Mouse (Mus musculus): ENCODE results near the gene Ndufa13. TPM values are rescaled to one million over a fixed set of nuclear protein-coding genes. Genes with fewer than 3 reads are reported as not detected.

Ndufa13 gene
- polyA plus RNA-seq, 3 experiments from 2014 or later: 194 to 284 (median 245) TPM

- no peak for ATAC-seq
Measured at GRCm38 (mm10) chr8:69906260-69906659, 3.9 kb upstream of the Ndufa13 start.

DNA sequence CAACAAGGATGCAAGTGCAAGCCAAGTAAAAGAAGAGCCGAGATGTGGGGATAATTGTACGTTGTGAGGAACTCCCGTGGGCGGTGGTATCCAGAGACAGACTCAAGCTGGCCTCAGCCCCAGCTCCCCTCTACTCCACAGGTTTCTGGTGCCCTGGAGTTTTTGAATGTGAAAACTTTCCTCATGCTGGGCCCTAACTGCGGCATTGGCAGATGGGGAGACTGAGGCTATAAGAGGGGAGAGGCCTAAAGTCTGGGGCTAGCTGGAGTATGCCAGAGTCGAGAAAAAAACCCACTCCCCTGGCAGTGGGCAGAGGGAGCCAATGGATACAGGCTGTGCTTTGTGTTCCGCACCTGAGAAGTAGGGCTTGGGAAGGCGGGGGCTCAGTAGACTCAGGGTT is 1.7 kb upstream of the Ndufa13 start:
- ATAC-seq: no peak

- ATAC-seq: peak; percentile 66
Measured at GRCm38 (mm10) chr8:69903063-69903542, 745 bp upstream of the Ndufa13 start.

- ATAC-seq: peak; percentile 71
Measured at GRCm38 (mm10) chr8:69901484-69902162, 735 bp downstream of the Ndufa13 start.

DNA sequence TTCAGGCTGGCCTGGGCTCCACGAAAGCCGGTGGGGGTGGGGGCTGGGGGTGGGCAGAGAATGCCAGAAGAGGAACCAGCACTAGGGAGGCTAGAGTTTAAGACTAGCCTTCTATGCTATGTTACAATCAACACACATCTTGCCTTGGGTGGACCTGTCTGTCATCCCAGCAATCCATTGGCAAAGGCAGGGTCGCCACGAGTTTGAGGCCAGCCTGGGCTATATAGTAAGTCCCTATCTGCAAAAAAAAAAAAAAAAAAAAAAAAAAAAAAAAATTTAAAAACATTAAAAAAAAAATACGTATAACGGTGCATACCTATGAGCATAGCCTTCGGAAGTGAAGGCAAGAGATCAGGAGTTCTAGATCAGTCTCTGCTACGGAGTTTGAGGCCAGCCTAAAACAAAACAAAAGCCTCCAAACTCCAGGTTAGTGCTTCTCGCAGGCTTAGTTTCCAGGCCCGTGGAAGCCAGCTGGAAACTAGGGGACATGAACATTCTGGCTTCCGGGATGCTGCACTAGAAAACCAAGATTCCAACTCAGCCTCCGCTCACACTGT is 1.4 kb downstream of the Ndufa13 start:
- peak; percentile 35 for ATAC-seq

DNA sequence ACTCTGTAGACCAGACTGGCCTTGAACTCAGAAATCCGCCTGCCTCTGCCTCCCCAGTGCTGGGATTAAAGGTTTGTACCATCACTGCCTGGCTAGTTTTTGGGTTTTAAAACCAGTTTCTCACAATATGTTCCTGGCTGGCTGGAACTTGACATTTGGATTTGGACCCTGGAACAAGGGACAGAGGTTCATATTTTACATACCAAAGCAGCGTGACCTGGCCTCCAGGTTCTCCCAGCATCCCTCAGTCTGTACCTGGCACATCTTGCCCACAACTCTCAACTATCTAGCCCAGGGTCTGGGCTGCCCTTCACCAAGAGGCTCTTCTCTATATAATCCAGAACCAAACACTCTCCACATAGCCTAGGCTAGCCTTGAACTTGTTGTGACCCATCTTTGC is 2.5 kb downstream of the Ndufa13 start:
- no peak for ATAC-seq

DNA sequence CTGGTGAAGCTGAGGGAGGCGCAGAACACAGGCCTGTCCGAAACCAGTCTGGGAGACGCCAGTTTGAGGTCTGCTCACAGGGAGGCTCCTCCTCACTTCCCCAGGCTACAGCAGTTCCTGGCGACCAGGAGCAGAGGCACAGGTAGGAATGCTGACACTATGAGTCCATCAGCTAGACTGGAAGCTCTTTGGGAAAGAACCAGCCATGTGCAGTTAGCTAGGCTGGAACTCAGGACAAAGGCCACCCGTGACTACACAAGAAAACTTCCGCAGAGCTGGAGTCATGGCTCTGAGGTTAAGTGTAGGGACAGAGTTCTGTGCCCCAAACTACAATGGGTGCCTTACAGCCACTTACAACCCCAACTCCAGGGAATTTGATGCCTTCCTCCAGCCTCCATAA is 4.5 kb downstream of the Ndufa13 start:
- no peak for ATAC-seq

- no peak for ATAC-seq
Measured at GRCm38 (mm10) chr8:69895772-69896451, 6.4 kb downstream of the Ndufa13 start.

GRCm38 (mm10) chr8:69894836-69895332 is 7.5 kb downstream of the Ndufa13 start:
- no peak for ATAC-seq

DNA sequence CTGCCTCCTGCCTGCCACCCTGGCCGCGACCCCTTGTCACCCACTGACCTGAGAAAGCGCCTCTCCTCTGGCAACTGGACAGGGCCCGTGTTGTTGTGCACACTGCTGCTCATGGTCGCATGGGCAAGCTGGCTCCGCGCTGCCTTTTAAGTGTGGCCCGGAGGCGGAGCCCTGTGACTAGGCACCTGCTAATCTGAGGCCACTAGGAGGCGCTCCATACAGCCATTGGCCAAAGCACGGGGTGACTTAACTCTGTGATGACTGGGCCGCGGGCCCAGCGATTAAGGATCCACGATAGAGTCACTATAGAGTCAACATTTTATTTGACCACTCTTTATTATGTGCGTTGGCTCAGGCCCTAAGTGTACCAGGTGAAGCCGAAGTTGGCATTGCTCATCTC is 8.5 kb downstream of the Ndufa13 start:
- ATAC-seq: no peak

DNA sequence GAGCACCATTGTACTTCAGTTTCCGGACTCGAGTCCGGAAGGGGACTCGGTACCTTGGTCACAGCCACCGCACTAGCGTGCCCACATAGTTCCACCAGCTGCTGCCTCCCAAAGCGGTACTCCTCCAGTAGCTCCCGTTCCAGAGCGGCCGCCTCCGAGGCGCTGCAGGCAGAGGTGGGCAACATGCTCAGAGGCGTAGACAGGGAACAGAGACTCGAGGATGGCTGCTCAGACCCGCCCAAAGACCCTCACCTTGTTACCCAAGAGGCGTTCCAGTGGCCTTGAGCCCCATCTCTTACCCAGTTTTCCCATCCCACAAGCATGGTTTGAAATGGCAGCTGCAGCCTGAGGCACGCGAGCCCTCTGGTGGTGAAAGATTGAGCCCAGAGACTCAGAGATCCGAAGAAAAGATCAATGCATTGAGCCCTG is 11.5 kb downstream of the Ndufa13 start:
- ATAC-seq: no peak

GRCm38 (mm10) chr8:69888902-69889301 is 13.5 kb downstream of the Ndufa13 start:
- no peak for ATAC-seq

DNA sequence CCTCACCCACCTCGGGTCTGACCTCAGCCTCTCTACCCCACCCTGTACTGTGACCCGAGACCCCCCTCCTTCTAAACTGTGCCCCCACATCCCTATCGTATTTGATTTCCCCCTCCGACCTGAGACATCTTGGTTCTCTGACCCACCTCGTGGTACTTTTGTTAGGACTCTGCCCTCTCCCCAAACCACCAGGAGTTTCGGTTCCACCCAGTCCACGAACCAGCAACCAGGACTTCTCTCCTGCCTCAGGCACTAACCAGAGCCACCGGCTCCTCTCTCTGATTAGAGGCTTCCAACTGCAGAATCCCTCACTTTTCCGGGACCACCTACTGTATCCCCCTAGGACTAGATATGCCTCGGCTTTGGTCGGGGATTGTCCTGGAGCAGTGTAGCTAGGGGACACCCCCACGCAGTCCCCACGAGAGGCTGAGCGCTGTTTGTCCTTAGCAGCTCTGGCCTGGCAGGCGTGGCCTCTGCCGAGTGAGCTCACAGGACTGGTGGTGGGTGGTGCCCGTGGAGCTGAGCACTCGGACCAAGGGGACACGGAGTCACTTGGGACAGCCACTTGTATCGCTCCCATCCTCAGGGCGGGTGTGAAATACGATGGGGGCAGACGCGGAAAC is 14.0 kb downstream of the Ndufa13 start:
- no peak for ATAC-seq

- ATAC-seq: peak; percentile 44
Measured at GRCm38 (mm10) chr8:69887289-69888243, 14.8 kb downstream of the Ndufa13 start, which contains the start of gene Cilp2. TSS of gene Cilp2 (minus strand) at chr8:69887687.

DNA sequence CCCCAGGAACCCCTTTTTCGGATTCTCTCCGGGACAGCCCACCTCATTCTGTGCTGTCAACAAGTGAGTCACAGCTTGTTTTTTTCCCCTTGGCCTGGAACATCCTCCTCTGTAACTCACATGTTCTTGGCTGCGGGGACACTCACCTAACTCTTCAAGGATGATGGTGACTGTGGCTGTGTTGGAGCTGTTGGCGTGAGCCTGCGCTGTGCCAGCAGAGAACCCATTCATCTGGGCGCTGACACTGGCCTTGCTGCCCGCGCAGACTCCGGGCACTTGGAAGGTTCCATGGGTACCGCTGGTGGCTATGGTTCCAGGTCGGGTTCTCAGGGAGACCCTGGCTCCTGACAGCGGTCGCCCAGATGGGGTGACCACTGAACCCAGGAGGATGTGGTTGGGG is 18.2 kb downstream of the Ndufa13 start:
- ATAC-seq: no peak

GRCm38 (mm10) chr8:69882833-69883600 is 19.3 kb downstream of the Ndufa13 start:
- ATAC-seq: no peak

GRCm38 (mm10) chr8:69882021-69882756 is 20.2 kb downstream of the Ndufa13 start:
- no peak for ATAC-seq

- no peak for ATAC-seq
Measured at GRCm38 (mm10) chr8:69881261-69881865, 21.0 kb downstream of the Ndufa13 start.

- ATAC-seq: no peak
Measured at GRCm38 (mm10) chr8:69880841-69881240, 21.5 kb downstream of the Ndufa13 start.

DNA sequence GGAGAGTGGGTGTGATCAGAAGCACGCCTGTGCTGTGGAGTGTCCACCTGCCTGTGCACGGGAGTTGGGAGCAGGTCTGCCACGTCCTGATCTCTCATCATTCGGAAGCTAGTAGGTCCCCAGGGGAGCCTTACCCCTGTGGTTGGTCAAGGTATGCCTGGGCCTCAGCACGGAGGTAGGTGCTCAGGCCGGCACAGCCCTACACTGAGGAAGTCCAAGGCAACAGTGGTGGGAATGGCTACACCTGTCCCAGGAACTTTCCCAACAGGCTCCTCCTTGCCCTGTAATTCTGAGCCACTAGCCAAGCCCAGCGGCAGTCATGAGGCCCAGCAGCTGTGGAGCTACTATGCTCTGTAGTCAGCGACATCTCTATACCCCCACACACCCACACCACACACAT is 22.7 kb downstream of the Ndufa13 start:
- ATAC-seq: no peak
